In the genomic region with DNA sequence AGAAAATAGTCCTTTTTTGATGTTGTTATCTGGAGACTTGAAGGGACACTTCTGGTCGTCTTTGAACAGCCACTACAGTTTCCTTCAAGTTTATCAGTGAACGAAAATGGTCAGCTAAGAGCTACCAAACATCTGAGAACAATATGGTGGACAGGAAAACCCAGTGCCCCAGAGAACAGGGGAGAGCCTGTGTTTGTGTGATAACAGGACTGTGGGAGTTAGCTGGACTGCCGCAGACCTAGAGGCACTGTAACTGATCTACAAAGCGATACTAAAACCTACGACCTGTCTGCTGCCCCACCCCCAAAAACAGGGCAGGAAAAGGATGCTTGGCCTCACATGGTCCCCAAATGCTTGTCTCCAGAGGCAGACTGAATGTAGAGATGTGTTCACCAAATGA, we compare ENCODE assay signal across 28 mouse cellular contexts.
DNase-seq lines count a peak whose midpoint lies in the region; ATAC-seq and TF ChIP-seq lines count a peak whose summit lies in the region.
"Had no signal": no experiment of that assay in that cellular context is flagged by ENCODE, and none has a peak within 500 bp of the region (broad histone marks: within the 10 kb centered on the region; RNA-seq: fewer than 3 reads in every experiment).

No protein-coding gene starts in this region.

- DNase-seq in heart, embryonic 10.5 days (ENCODE audit: low spot score): peak; percentile 86
- DNase-seq in heart, adult 9 months (ENCODE audit: low spot score in 2 of 2): no peak
- no peak for DNase-seq in CH12.LX (ENCODE audit: extremely low read depth)
- no peak for DNase-seq in adrenal gland, adult 8-10 months
- no peak for DNase-seq in adrenal gland, postnatal 25 days
- DNase-seq: adrenal gland, postnatal 10 days; cerebellum, adult 2 months; cerebellum, postnatal 25 days; embryo, embryonic 11 days; gastrocnemius, postnatal 36 days; heart, adult 2 months; heart, postnatal 4 days; kidney, adult 8-10 months; kidney, postnatal 4 days; layer of hippocampus, postnatal 36 days; left cerebral cortex, postnatal 4 days; lung, embryonic 14.5 days; lung, postnatal 14 days; midbrain, embryonic 14.5 days; retina, postnatal 1 day; right cerebral cortex, postnatal 14 days had no signal

- no peak for TF ChIP-seq POLR2A in CH12.LX (IDR thresholded peaks at IDR 0.05; ENCODE audit: low read depth, low read length)

- peak overlapping the region; percentile 8; the same call in 1 of the 2 replicates for H3K4me2 ChIP-seq in CH12.LX (ENCODE audit: insufficient read depth, low read depth, poor library complexity, severe bottlenecking)
- peak overlapping the region; percentile 34; the same call in 1 of the 2 replicates for H3K4me2 ChIP-seq in liver, embryonic 12.5 days
- H3K4me2 ChIP-seq: embryonic facial prominence, embryonic 12.5 days; hindbrain, embryonic 13.5 days; lung, embryonic 14.5 days had no signal

- dilution Hi-C loops in CH12.LX (cut with MboI; ENCODE audit: extremely low pct_ligation_motif_present, extremely low pct_unique_long_range_greater_than_20kb, low sequenced_read_pairs): no loop called here

- in situ Hi-C loops in CH12.LX (cut with MboI; ENCODE audit: low pct_ligation_motif_present, low pct_unique_long_range_greater_than_20kb, low sequenced_read_pairs): no loop called here

- H3K9me3 ChIP-seq in heart, embryonic 10.5 days: no peaks in the 10 kb centered on the region
- H3K9me3 ChIP-seq in CH12.LX (replicated peaks; ENCODE audit: low read length): no peaks in the 10 kb centered on the region
- H3K9me3 ChIP-seq in liver, embryonic 12.5 days (replicated peaks): no peaks in the 10 kb centered on the region
- H3K9me3 ChIP-seq: embryonic facial prominence, embryonic 12.5 days; G1E; hindbrain, embryonic 13.5 days had no signal

- ATAC-seq in liver, embryonic 12.5 days: peak; percentile 84
- ATAC-seq in megakaryocyte progenitor cell, adult 5-6 weeks (replicated peaks; ENCODE audit: poor library complexity): peak; percentile 48
- ATAC-seq: intestine, embryonic 16.5 days had no signal

- H3K4me3 ChIP-seq in heart, embryonic 10.5 days: no peak overlapping the region
- H3K4me3 ChIP-seq in CH12.LX (replicated peaks in 1 of 3; ENCODE audit: low read depth in 2 of 3, low read length in 2 of 3, poor library complexity in 1 of 3): no peak overlapping the region
- H3K4me3 ChIP-seq in liver, embryonic 12.5 days: no peak overlapping the region
- H3K4me3 ChIP-seq: embryonic facial prominence, embryonic 12.5 days; heart, adult 2 months; hindbrain, embryonic 13.5 days had no signal

- no peak overlapping the region for H3K9ac ChIP-seq in CH12.LX (ENCODE audit: insufficient read depth, low read depth)
- H3K9ac ChIP-seq in liver, embryonic 12.5 days: no peak overlapping the region
- H3K9ac ChIP-seq: embryonic facial prominence, embryonic 12.5 days; hindbrain, embryonic 13.5 days; lung, embryonic 14.5 days had no signal

- WGBS in heart, embryonic 10.5 days: 20% methylated on average over 5 of the region's 5 CpGs
- WGBS in liver, embryonic 12.5 days (ENCODE audit: insufficient replicate concordance): 12% methylated on average over 5 of the region's 5 CpGs

- peaks cover 8% of the 10 kb centered on the region for H3K4me1 ChIP-seq in heart, embryonic 10.5 days
- no peaks in the 10 kb centered on the region for H3K4me1 ChIP-seq in CH12.LX (ENCODE audit: control insufficient read depth in 1 of 2, insufficient read depth in 2 of 2)
- H3K4me1 ChIP-seq in liver, embryonic 12.5 days: peaks cover 21% of the 10 kb centered on the region
- H3K4me1 ChIP-seq: hindbrain, embryonic 13.5 days had no signal

- H3K27ac ChIP-seq in heart, embryonic 10.5 days: 0 out of 2 replicates have a peak overlapping the region, but pooled peaks have one; percentile 2
- no peak overlapping the region for H3K27ac ChIP-seq in CH12.LX (ENCODE audit: insufficient read depth, low read depth)
- no peak overlapping the region for H3K27ac ChIP-seq in liver, embryonic 12.5 days
- H3K27ac ChIP-seq: embryonic facial prominence, embryonic 12.5 days; heart, adult 2 months; hindbrain, embryonic 13.5 days; kidney, postnatal 0 days had no signal

- H3K79me2 ChIP-seq in CH12.LX (replicated peaks; ENCODE audit: control insufficient read depth, extremely low read depth, insufficient read depth, poor library complexity, severe bottlenecking): no peaks in the 10 kb centered on the region

- TF ChIP-seq RAD21 in CH12.LX (IDR thresholded peaks at IDR 0.05; ENCODE audit: low read depth, low read length): no peak

- H3K36me3 ChIP-seq in heart, embryonic 10.5 days: no peaks in the 10 kb centered on the region
- no peaks in the 10 kb centered on the region for H3K36me3 ChIP-seq in CH12.LX (replicated peaks in 1 of 2; ENCODE audit: control insufficient read depth in 1 of 2, insufficient read depth in 1 of 2, low read length in 1 of 2)
- no peaks in the 10 kb centered on the region for H3K36me3 ChIP-seq in liver, embryonic 12.5 days
- H3K36me3 ChIP-seq: embryonic facial prominence, embryonic 12.5 days; G1E; hindbrain, embryonic 13.5 days had no signal

- no peaks in the 10 kb centered on the region for H3K27me3 ChIP-seq in heart, embryonic 10.5 days (ENCODE audit: insufficient read depth, poor library complexity, severe bottlenecking)
- H3K27me3 ChIP-seq in CH12.LX (replicated peaks): no peaks in the 10 kb centered on the region
- no peaks in the 10 kb centered on the region for H3K27me3 ChIP-seq in liver, embryonic 12.5 days (replicated peaks)
- H3K27me3 ChIP-seq: embryonic facial prominence, embryonic 12.5 days; hindbrain, embryonic 13.5 days had no signal

- no peak for TF ChIP-seq EP300 in CH12.LX (IDR thresholded peaks at IDR 0.05; ENCODE audit: low read length)

- TF ChIP-seq CTCF in CH12.LX (conservative IDR thresholded peaks at IDR 0.05 in 1 of 2, IDR thresholded peaks at IDR 0.05 in 1 of 2; ENCODE audit: low read depth in 2 of 2, low read length in 2 of 2): no peak

TF ChIP-seq in CH12.LX, 34 proteins besides CTCF, POLR2A, EP300 and RAD21:
- TF ChIP-seq SMC3 (IDR thresholded peaks at IDR 0.05; ENCODE audit: low read depth, low read length) (no peak), ZC3H11A (IDR thresholded peaks at IDR 0.05; ENCODE audit: low read depth, low read length) (no peak), MYC (IDR thresholded peaks at IDR 0.05; ENCODE audit: low read depth, low read length) (no peak), ZNF384 (IDR thresholded peaks at IDR 0.05; ENCODE audit: low read depth, low read length) (no peak), IRF4 (IDR thresholded peaks at IDR 0.05; ENCODE audit: low read depth, low read length) (no peak), POLR2AphosphoS2 (IDR thresholded peaks at IDR 0.05; ENCODE audit: low read depth, low read length) (no peak), TCF12 (IDR thresholded peaks at IDR 0.05; ENCODE audit: low read depth, low read length) (no peak), PAX5 (IDR thresholded peaks at IDR 0.05; ENCODE audit: low read length) (no peak), GABPA (IDR thresholded peaks at IDR 0.05; ENCODE audit: insufficient replicate concordance, low read depth, low read length) (no peak), ETS1 (conservative IDR thresholded peaks at IDR 0.05; ENCODE audit: low read depth, low read length) (no peak), SIN3A (IDR thresholded peaks at IDR 0.05; ENCODE audit: low read length) (no peak), USF1 (IDR thresholded peaks at IDR 0.05; ENCODE audit: low read depth, low read length) (no peak), ELF1 (IDR thresholded peaks at IDR 0.05; ENCODE audit: low read depth, low read length) (no peak), NELFE (IDR thresholded peaks at IDR 0.05; ENCODE audit: low read depth, low read length) (no peak), ZKSCAN1 (IDR thresholded peaks at IDR 0.05; ENCODE audit: borderline replicate concordance, low read depth, low read length) (no peak), RCOR1 (conservative IDR thresholded peaks at IDR 0.05; ENCODE audit: low read depth, low read length) (no peak)
